Mouse (Mus musculus) midbrain, embryonic 16.5 days (tissue): ENCODE results near the gene Insm2. TPM values are rescaled to one million over a fixed set of nuclear protein-coding genes. Genes with fewer than 3 reads are reported as not detected.

Experiments
- ATAC-seq: fragments of 200-750 bp; cut with Nextera tagmentation; 2 replicates; pipeline ENCODE4 v1.8.0; 2017; ENCODE audit warnings: moderate TSS enrichment
- H3K27ac ChIP-seq: fragments of 300-500 bp; sonication (generic); 2 replicates; pipeline ENCODE4 v1.5.1; 2014; ENCODE audit warnings: mild to moderate bottlenecking, low read length, mixed read lengths
- H3K27me3 ChIP-seq: fragments of 300-500 bp; sonication (generic); 2 replicates; pipeline ENCODE4 v1.6.1; 2014; ENCODE audit warnings: low read depth, low read length, mixed read lengths; ENCODE audit not compliant: control insufficient read depth, insufficient read depth
- H3K36me3 ChIP-seq: fragments of 300-500 bp; sonication (generic); 2 replicates; pipeline ENCODE4 v1.6.1; 2014; ENCODE audit warnings: mild to moderate bottlenecking, low read length, moderate library complexity, mixed read lengths; ENCODE audit not compliant: control insufficient read depth, insufficient read depth
- H3K4me1 ChIP-seq: fragments of 300-500 bp; sonication (generic); 2 replicates; pipeline ENCODE4 v1.6.1; 2014; ENCODE audit warnings: mild to moderate bottlenecking, low read length, mixed read lengths; ENCODE audit not compliant: control insufficient read depth, insufficient read depth
- H3K4me2 ChIP-seq: fragments of 300-500 bp; sonication (generic); 2 replicates; pipeline ENCODE4 v1.6.1; 2014; ENCODE audit warnings: mild to moderate bottlenecking, low read length, mixed read lengths
- H3K4me3 ChIP-seq: fragments of 300-500 bp; sonication (generic); 2 replicates; pipeline ENCODE4 v1.5.1; 2014; ENCODE audit warnings: low read depth, mild to moderate bottlenecking, low read length, moderate library complexity, mixed read lengths
- H3K9ac ChIP-seq: fragments of 300-500 bp; sonication (generic); 2 replicates; pipeline ENCODE4 v1.6.1; 2014; ENCODE audit warnings: low read depth, low read length, mixed read lengths
- H3K9me3 ChIP-seq: fragments of 300-500 bp; sonication (generic); replicated peaks from 2 replicates; pipeline ENCODE4 v1.6.1; 2014; ENCODE audit warnings: mild to moderate bottlenecking, low read length, mixed read lengths; ENCODE audit not compliant: control insufficient read depth, poor library complexity, severe bottlenecking
- WGBS: fragments of 180-500 bp; shearing (Covaris S2); extraction: QIAGEN DNeasy Blood & Tissue Kit; methylation state at CpG from one replicate; pipeline ENCODE4 v1.1.7; 2014; 5-methylcytosine and 5-hydroxymethylcytosine counted together
- polyA plus RNA-seq: library from polyadenylated mRNA; unstranded; fragments of >200 nt; fragmentation: Nextera tagmentation; extraction: Ambion mirVana; gene quantifications from 2 replicates; pipeline ENCODE4 v1.2.1, GENCODE M21; 2015

The Insm2 gene
- polyA plus RNA-seq, 1 experiment from 2014 or later = 1.0 TPM

GRCm38 (mm10) chr12:55565867-55566266, 33.4 kb upstream of the Insm2 start:
- H3K9me3 ChIP-seq = no peaks in the 10 kb centered on the region
- H3K9ac ChIP-seq = no peak overlapping the region
- H3K4me2 ChIP-seq = no peak overlapping the region
- no peaks in the 10 kb centered on the region for H3K36me3 ChIP-seq
- no peak overlapping the region for H3K4me3 ChIP-seq
- H3K27ac ChIP-seq = no peak overlapping the region
- 79% methylated on average over 9 of the region's 9 CpGs for WGBS
- ATAC-seq = no peak
- no peaks in the 10 kb centered on the region for H3K27me3 ChIP-seq
- H3K4me1 ChIP-seq = no peaks in the 10 kb centered on the region

- no peak for ATAC-seq
- H3K4me2 ChIP-seq = no peak overlapping the region
- no peak overlapping the region for H3K9ac ChIP-seq
- H3K36me3 ChIP-seq = no peaks in the 10 kb centered on the region
- no peaks in the 10 kb centered on the region for H3K27me3 ChIP-seq
- WGBS = 77% methylated on average over 5 of the region's 5 CpGs
- no peak overlapping the region for H3K27ac ChIP-seq
- no peaks in the 10 kb centered on the region for H3K9me3 ChIP-seq
- H3K4me1 ChIP-seq = no peaks in the 10 kb centered on the region
- H3K4me3 ChIP-seq = no peak overlapping the region
Measured at GRCm38 (mm10) chr12:55566837-55567236, 32.4 kb upstream of the Insm2 start.

DNA sequence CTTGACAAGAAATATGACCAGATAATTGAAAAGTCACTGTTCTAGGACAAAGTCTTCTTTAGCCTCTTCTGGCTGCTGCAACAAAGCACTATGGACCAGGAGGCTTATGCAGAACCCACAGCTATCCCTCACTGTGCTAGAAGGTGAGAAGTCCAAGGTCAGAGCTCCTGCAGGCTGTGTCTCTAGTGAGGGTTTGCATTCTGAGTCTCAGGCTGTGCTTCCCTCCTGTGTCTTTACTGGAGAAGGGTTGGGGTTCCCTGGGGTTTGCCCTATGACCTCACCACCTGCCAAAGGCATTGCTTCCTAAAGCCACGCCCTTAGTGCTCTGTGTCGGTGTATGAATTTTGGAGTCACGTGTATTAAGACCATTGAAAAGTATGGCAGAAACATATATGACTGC, 30.8 kb upstream of the Insm2 start:
- H3K9me3 ChIP-seq = no peaks in the 10 kb centered on the region
- no peak overlapping the region for H3K9ac ChIP-seq
- H3K27me3 ChIP-seq = no peaks in the 10 kb centered on the region
- WGBS = 81% methylated on average over 3 of the region's 3 CpGs
- H3K36me3 ChIP-seq = no peaks in the 10 kb centered on the region
- H3K4me3 ChIP-seq = no peak overlapping the region
- H3K4me1 ChIP-seq = no peaks in the 10 kb centered on the region
- no peak for ATAC-seq
- no peak overlapping the region for H3K4me2 ChIP-seq
- no peak overlapping the region for H3K27ac ChIP-seq

DNA sequence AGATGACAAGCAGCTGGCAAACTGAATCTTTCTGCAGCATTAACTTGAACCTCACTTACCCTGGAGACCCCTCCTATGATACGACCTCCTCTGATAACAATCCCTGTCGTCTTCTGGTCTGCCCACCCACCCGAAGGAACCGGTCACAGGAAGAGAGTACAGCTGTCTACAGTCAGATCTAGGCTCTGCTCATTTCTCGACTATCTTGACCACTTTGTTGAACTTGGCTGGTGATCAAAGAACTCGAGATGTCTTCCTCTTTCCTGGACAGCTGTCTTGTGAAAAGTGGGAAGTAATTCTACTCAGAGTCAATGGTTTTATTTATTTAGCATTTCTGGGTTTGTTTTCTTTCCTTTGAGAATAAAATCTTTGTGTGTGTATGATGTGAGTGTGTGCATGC, 29.6 kb upstream of the Insm2 start:
- Histone ChIP-seq H3K27ac (no peak overlapping the region), H3K9me3 (no peaks in the 10 kb centered on the region), H3K36me3 (no peaks in the 10 kb centered on the region), H3K4me2 (no peak overlapping the region), H3K9ac (no peak overlapping the region), H3K27me3 (no peaks in the 10 kb centered on the region), H3K4me1 (no peaks in the 10 kb centered on the region; the same call in 1 of the 2 replicates), H3K4me3 (no peak overlapping the region)
- WGBS = 83% methylated on average over 6 of the region's 6 CpGs
- ATAC-seq = no peak

DNA sequence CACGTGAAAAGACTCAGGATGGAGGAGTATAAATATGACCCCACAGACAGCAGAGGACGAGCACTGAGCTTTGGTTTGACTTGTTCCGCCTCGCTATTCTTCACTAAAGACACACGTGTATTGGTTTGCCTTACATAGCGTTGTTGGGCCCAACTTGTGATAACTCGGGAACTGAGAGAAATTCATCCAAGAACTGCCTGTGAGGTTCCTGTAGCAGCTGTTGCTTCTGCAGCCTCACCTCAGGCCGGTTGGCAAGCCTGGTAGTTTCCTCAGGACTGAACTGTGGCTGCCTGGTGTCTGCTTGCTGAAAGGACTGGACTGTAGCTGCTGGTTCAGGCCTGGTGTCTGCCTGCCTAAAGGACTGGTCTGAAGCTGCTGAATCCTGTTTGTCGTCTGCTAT, 28.6 kb upstream of the Insm2 start:
- Histone ChIP-seq H3K4me2 (no peak overlapping the region), H3K4me3 (no peak overlapping the region), H3K36me3 (no peaks in the 10 kb centered on the region), H3K4me1 (no peaks in the 10 kb centered on the region; the same call in 1 of the 2 replicates), H3K9me3 (no peaks in the 10 kb centered on the region), H3K27ac (no peak overlapping the region), H3K27me3 (no peaks in the 10 kb centered on the region), H3K9ac (no peak overlapping the region)
- WGBS = 88% methylated on average over 9 of the region's 9 CpGs
- ATAC-seq = no peak

GRCm38 (mm10) chr12:55571181-55571580, 28.0 kb upstream of the Insm2 start:
- H3K27me3 ChIP-seq = no peaks in the 10 kb centered on the region
- ATAC-seq = no peak
- 70% methylated on average over 11 of the region's 11 CpGs for WGBS

GRCm38 (mm10) chr12:55571661-55572060, 27.6 kb upstream of the Insm2 start:
- ATAC-seq = no peak
- H3K27me3 ChIP-seq = no peaks in the 10 kb centered on the region
- no peak overlapping the region for H3K4me2 ChIP-seq
- no peak overlapping the region for H3K4me3 ChIP-seq
- H3K36me3 ChIP-seq = no peaks in the 10 kb centered on the region
- no peak overlapping the region for H3K9ac ChIP-seq
- no peaks in the 10 kb centered on the region for H3K9me3 ChIP-seq
- no peaks in the 10 kb centered on the region; the same call in 1 of the 2 replicates for H3K4me1 ChIP-seq
- no peak overlapping the region for H3K27ac ChIP-seq
- WGBS = 82% methylated on average over 10 of the region's 10 CpGs

More at GRCm38 (mm10) chr12:55571181-55571580, 28.0 kb upstream of the Insm2 start:
- H3K9ac ChIP-seq = no peak overlapping the region
- H3K4me2 ChIP-seq = no peak overlapping the region
- no peaks in the 10 kb centered on the region; the same call in 1 of the 2 replicates for H3K4me1 ChIP-seq
- H3K27ac ChIP-seq = no peak overlapping the region
- no peaks in the 10 kb centered on the region for H3K9me3 ChIP-seq
- H3K4me3 ChIP-seq = no peak overlapping the region
- H3K36me3 ChIP-seq = no peaks in the 10 kb centered on the region

DNA sequence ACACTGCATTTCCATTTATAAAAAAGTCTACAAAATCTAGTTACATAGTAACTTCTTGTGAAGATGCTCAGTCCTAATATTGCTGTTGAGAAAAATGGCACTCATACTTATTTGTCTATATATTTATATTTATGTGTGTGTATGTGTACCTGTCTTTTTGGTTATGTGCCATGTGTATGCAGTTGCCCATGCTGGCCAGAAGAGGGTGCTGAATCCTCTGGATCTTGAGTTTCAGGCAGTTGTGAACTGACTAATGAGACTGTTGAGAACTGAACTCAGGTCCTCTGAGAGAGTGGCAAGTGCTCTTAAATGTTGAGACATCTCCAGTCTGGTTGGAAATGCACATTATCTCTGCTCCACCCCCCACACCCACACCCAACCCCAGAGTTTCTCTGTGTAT, 26.1 kb upstream of the Insm2 start:
- no peaks in the 10 kb centered on the region for H3K27me3 ChIP-seq
- H3K4me3 ChIP-seq = no peak overlapping the region
- no peaks in the 10 kb centered on the region for H3K36me3 ChIP-seq
- ATAC-seq = no peak
- H3K27ac ChIP-seq = no peak overlapping the region
- H3K9ac ChIP-seq = no peak overlapping the region
- no peak overlapping the region for H3K4me2 ChIP-seq
- H3K4me1 ChIP-seq = no peaks in the 10 kb centered on the region; the same call in 1 of the 2 replicates
- no peaks in the 10 kb centered on the region for H3K9me3 ChIP-seq

DNA sequence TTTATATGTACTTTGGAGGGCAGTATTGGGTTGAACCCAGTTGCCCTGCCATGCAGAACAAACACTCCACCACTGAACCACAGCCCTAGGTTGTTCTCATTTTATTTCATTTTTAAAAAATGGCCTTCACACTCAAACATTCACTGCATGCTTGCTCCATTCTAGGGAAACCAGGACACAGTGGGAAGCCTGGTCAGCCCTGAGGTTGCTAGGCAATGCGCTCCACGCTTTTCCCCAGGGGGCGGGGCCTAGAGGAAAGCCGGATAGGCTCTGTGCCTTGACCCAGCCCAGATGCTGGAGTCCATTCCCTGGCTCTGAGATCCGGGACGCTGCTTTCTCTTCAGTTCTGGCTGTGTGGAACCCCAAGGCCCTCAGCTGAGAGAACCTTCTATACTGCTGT, 25.4 kb upstream of the Insm2 start:
- H3K4me1 ChIP-seq = no peaks in the 10 kb centered on the region; the same call in 1 of the 2 replicates
- peak; percentile 67; the same call in 1 of the 2 replicates for ATAC-seq

More for the DNA sequence above, 25.4 kb upstream of the Insm2 start:
- WGBS = 3% methylated on average over 6 of the region's 6 CpGs
- no peaks in the 10 kb centered on the region for H3K36me3 ChIP-seq
- H3K9me3 ChIP-seq = no peaks in the 10 kb centered on the region
- no peaks in the 10 kb centered on the region for H3K27me3 ChIP-seq
- H3K9ac ChIP-seq = no peak overlapping the region
- no peak overlapping the region for H3K4me2 ChIP-seq
- no peak overlapping the region for H3K4me3 ChIP-seq
- no peak overlapping the region for H3K27ac ChIP-seq
